Mouse (Mus musculus): ENCODE measurements around the gene Gm44511. TPM values are rescaled to one million over a fixed set of nuclear protein-coding genes. Genes with fewer than 3 reads are reported as not detected.
"Not testable (repeated sequence)": the region's sequence is repeated elsewhere in the genome, so short reads cannot be mapped to it uniquely, and the experiment has no call there.

Gene Gm44511
- total RNA-seq, 4 experiments from 2014 or later: 1.1 TPM; not detected in 3

DNA sequence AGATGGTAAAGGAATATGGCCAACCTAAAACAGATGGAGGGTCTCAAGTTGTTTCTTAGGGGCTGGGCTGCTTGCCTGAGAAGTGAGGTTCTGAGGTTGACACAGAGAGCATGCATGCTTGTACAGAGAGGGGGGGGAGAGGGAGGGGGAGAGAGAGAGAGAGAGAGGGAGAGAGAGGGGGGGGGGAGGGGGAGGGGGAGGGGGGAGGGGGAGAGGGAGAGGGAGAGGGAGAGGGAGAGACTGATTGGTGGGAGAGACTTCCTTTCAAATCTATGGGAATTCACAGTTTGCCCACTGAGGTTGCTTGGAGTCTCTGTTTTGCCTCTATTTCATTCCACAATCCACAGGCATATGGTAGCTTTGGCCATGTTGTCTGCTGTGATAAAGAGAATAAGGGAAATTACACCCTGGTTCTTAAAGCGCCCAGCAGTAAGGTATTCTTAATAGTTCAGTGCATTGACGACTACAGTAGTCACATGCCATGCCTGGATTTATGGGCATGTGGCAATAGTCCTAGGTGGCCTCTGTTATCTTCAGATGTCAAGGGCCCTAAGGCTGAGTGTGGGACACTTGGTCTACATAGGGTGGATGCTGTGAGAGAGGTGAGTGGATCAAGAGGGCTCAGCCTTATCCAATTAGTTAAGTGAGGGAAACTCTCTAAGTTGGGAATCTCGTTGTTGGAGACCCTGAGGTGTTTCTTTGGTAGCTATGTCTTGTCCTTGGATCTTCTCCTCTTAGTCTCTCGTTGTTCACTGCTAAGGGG, 15.4 kb upstream of the Gm44511 start:
- DNase-seq (ENCODE audit: low spot score in 2 of 2): no peak

DNA sequence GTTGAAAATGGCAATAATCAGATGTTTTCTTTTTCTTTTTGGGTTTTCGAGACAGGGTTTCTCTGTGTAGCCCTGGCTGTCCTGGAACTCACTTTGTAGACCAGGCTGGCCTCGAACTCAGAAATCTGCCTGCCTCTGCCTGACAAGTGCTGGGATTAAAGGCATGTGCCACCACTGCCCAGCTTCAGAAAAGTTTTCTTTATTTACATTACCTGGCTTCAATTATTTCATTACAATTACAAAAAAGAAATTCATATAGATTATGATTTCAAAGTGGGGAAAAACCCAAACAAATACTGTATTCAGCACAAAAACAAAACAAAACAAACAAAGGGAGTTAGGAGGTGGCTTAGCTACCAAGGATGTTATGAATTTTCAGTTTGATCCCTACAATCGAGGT, 14.6 kb upstream of the Gm44511 start:
- not testable (repeated sequence) for DNase-seq (ENCODE audit: low spot score in 2 of 2)

DNA sequence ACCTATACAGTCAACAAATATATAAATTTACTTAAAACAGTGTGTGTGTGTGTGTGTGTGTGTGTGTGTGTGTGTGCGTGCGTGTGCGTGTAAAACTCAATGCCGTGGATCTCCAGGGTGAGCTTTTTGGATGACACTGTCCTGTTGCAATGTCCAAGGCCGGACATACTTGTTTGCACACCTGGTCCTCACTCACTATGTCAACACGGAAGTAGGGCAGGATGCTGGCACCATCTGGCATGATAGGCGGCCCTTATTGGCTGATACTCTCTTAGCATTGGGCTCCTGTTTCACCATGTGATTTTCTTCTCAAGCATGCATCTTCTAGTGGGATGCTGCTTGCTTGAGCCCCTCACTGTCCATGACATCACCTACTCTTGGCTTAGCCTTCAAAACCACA, 13.8 kb upstream of the Gm44511 start:
- no peak for DNase-seq (ENCODE audit: low spot score in 2 of 2)

DNA sequence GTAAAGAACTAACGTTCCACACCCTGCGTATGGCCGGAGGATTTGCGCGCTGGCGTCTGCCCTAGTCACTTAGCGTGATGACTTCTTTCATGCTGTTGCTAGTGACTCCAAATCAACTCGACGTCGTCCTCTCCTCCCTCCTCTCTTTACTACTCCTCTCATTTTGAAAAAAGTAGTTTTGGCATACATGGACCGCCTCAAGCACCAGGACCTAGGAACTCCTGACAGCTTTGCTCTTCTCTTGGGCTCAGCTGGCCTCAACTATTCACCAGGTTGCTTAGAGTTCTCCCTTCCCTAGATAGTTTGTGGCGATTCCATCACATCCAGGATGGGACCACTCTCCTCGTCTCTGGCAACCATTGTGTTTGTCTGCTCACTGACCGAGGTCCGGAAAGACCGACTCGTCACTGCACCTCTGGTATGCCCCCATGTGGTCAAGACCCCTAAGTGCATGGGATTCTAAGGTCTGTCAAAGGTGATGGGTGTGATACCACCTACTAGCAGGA, 13.2 kb upstream of the Gm44511 start:
- peak; percentile 72 to 73 for DNase-seq (ENCODE audit: low spot score in 2 of 2)

DNA sequence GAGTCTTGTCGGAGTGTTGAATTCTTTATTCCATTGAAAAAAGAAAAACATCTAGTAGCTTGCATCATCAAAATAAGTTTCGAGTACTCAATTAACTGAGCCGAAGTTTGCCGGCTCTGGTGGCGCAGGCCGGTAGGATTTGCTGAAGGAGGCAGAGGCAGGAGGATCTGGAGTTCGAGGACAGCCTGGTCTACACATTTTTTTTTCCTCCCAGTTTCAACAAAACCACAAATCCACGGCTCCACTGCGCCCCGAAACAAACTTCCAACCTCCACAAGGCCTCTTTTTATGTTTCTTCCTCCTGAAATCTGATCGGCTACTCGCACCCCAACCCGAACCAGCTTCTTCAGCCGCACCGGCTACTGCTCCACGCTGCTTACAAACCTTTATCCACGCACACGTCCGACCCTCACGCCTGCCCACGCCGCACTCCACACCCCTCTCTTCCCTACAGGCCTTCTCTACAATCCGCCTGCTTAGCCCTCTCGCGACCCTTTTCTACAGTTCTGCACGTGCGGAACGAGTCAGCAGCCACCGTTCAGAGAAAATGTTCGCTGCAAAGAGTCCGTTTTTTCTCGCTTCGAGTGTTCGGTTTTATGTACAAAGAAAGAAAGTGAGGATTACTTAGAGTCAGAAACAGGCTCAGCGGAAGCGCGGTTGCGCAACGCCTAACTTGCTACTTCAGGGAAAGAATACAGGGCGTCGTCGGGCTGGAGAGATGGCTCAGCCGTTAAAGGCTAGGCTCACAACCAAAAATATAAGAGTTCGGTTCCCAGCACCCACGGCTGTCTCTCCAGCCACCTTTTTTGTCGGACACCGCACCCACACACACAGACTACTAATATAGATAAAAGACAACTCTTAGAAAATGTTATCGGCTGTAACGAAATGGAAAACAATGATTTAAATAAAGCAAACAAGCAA, 12.5 kb upstream of the Gm44511 start:
- DNase-seq (ENCODE audit: low spot score in 2 of 2): peak; percentile 86 to 95

DNA sequence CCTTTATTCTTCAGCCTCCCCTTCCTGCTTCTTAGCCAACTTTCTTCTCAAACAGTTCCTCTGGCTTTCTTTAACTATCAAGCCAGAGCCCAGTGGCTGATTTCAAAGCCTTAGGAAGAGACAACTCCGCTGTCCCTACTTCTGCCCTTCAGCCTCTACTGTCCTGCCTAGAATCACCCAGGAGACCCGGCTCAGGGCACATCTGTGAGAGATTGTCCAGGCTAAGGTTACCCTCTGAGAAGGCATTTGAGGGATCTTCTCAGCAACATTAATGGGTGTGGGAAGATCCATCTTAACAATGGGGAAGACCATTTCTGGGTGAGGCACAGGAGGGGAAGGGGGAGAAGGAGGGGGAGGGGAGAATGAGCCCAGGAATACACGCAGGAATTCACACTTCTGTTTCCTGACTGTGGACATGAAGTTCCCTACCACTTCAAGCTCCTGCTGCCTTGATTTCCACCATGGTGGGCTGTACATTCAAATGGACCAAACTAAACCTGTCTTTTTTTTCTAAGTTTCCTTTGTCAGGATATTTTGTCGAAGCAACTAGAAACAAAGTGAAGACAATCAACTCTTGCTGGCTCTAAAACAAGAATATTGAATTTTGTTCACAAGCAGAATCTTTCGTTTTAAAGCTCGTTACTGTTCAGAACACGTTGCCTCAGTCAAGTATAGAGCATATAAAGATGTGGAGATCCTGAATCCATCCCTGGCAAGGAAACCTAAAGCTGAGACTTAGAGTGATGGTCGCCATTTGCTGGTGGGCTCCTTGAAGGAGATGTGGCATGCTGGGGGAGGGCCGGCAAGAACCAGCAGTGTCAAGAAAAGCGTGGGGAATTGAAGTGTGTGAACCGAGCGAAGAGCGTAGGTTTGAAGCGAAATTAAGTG, 11.6 kb upstream of the Gm44511 start:
- no peak for DNase-seq (ENCODE audit: low spot score in 2 of 2)

DNA sequence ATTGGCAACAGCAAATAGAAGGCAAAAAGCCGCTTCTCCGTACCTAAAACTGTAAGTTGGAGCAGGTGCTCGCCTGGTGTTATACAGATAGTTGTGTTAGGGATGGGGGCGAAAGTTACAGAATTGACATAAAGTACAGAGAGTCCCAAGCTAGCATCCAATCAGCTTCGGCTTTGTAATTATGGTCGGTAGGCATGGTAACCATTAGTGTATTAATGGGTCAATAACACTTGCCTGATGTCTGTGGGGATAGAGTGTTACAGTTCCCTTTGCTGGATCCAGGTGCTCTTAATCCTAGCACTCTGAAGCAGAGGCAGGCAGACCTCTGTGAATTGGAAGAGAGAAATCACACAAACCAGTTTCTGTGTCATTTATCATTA, 10.8 kb upstream of the Gm44511 start:
- no peak for DNase-seq (ENCODE audit: low spot score in 2 of 2)

DNA sequence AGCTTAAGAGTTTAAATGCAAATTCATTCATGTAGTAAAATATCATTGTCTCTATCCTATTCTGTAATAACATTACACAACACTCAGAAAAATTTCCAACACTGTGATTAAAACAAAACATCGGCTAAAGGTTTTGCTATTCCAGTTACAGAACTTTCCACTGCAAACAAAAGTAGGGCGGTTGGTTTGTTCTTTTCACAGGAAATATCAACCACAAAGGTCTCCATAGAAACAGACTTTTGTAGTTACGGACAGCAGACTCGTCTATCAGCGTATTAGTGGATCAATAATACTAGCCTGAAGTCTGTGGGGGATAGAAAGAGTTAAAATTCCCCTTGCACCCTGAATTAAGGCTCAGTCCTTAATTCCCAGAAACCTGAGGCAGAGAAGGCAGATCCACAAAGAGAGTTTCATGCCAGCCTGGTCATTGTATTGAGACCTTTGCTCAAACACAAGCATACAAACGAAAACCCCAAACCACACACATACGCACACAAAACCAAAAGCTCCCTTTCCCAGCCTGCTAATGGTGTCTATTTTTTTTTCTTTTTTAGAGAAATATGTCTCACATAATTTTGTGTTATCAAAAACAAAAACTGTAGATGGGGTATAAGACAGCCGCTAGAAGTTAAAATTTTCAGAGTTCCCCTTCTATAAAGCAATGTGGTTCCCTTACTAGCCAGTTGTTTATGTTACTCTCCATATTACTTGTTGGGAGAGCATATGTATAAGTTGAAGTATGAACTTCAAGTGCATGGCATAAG, 10.3 kb upstream of the Gm44511 start:
- DNase-seq (ENCODE audit: low spot score in 2 of 2): no peak

DNA sequence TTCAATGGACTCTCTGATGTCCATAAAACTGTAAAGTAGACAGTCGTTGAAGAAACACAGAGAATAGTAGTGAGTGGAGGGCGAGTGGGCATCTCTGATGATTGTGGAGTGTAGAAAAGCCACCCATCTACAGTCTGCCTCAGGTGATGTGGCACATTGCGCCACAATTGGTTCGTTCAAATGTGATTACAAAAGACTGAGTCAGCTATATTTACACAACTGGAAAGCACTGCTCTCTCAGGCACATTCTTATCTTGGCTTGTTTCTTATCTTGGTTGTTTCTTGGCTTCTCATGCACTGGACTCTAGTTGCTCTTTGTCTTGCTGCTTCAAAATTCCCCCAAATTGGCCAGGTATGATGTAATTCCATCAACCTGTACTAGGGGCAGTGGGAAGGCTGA, 9.5 kb upstream of the Gm44511 start:
- no peak for DNase-seq (ENCODE audit: low spot score in 2 of 2)

DNA sequence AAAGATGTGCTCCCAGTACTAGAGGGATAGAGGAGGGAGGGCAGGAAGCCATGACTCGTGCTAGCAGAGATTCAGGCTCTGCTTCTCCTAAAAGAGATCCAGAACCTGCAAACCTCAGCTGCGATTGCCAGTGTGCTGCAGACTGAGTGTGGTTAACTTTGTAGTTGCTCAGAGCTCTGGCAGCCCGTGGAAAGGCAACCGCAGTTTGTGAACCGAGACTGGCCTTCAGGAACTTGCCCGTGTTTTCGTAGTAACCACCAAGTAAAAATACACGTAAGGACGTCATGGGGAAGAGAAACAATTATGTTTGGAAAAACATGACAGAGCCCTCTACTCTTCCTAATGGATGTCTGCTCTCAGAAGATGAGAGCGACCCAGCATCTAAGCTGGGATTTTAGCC, 6.9 kb upstream of the Gm44511 start:
- no peak for DNase-seq (ENCODE audit: low spot score in 2 of 2)

DNA sequence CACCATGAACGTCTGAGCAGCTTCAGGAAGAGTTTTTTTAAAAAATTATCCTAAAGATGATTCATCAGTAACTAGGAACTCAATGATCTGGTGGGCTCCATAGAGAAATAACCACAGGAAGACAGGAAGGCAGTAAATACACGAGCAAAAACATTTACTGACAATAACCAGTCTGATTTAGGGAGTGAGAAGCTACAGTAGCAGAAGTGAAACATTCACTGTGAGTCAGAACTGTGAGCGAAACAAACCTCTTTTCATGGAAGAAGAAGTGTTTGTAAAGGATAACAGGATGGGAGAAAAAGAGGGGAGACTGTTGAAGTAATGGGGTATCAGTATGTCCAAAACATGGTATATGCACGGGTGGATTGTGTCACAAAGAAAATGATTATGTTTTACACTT, 3.7 kb upstream of the Gm44511 start:
- DNase-seq (ENCODE audit: low spot score in 2 of 2): no peak

DNA sequence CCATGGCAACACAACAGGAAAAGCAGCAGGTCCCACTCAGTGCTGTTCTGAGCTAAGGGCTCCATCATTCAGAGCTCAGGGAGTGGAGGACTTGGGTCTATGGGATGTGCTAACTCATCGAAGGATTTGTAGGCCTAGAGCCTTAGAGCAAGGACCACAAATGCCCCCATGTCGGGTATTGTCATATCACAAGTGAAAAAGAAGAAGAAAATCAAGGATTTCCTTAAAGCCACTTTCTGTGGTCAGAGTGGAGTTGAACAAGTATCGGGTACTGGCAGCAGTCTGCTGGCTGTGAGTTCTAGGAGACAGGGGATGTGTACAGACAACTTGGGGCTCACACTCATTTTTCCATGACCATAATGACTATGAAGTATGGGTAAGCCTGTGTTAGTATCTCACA, 666 bp upstream of the Gm44511 start:
- DNase-seq (ENCODE audit: low spot score in 2 of 2): no peak

DNA sequence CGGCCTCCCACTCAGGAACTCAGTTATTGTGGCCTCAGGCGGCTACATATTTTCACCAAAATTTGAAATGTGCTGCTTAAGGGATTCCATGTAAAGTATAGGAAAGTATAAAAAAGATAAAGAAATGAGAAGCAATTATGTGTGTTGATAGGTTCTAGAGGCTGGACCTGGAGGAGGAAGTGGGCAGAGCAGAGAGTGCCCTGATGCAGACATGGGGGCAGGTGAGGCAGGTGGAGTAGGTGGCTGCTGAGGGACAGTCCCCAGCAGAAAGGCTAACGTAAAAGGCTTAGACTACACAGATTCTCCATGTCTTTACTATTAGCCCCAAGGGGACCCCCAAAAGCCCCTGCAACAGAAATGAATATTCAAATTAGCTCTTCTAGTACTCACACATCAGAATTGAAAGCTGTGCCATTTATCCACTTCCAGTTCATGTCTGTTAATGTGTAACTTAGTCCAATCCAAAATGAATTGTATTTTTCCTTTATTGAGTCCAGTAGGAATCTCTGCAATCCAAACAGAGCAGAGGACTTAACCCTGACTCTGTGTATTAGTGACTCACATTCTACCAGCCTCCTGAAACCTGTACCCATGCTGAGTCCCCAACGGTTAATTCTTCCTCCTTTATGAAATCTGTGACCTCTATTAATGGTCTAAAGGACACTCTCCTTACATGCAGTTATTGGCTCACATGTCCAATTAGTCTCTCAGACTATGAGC, 7.9 kb downstream of the Gm44511 start:
- DNase-seq (ENCODE audit: low spot score in 2 of 2): no peak

DNA sequence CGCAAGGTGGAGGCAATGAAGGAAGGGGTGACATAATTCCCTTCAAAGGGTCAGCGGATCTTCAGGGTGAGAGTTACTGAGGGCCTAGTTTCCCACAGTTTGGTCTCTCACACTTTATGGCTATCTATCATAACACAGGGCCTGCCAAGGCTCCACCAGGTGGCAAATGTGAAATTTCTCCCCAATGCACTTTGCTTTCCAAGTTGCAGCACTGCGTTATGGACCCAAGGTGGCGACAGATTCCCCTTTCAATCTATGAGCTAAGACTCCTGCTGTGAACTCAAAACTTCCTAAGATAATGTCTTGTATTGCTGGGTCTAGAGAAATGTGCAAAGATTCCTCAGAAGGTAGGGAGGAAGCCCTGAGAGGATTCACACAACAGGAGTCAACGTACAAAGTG, 17.6 kb downstream of the Gm44511 start:
- DNase-seq (ENCODE audit: low spot score in 2 of 2): no peak

DNA sequence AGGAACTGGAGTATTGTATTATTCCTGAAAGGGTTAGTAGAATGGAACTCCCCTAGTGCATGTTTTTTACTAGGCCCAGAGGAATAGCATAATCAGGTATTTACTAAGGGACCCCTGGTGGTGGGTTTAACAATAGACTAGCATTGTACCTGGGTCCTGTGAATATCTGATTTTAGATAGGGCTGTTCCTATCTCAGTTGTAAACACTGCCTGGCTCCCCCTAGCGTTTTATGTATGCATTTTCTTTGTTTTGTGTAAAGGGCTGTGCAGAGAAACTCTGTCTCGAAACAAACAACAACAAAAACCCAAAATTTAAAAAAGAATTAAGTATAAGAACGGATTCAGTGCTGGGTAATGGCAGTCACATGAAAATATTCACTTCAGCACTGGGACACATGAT, 19.1 kb downstream of the Gm44511 start:
- no peak for DNase-seq (ENCODE audit: low spot score in 2 of 2)

DNA sequence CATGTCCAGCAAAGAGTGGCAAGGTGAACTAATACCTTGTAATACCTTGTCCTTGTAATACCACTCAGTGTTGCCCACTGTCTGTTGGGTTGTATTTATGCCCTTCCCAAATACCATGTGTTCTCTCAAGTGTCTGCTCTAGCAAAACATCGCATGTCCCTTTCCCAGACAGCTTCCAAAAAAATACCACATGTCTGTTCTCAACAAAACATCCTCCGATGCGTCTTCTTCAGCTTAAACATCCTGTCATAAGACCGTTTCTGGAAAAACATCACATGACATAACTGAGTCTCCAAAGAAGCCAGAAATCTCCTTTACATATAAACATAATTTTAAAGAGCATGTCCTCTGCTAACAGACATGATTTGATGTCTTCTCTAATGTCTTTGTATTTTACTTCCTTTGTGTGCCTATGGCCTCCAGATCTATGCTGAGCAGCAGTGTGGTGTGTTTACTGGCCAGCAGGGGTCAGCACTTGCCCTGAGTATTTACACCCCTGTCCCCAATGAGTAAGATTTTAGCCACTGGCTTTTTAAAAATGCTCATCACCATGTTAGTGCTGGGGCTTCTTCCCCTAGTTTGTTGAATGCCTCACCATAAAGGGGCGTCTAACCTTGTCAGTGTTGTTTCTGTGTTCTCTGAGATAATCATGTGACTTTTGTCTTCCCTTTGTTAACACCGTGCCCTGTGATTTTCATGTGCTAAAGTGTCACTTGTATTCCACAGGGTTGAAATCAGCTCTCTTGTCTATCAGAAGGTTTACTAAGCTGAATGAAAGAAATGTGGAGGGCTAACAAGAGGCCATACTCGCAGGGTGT, 21.1 kb downstream of the Gm44511 start:
- DNase-seq (ENCODE audit: low spot score in 2 of 2): peak in 1 of 2 experiments; percentile 45

DNA sequence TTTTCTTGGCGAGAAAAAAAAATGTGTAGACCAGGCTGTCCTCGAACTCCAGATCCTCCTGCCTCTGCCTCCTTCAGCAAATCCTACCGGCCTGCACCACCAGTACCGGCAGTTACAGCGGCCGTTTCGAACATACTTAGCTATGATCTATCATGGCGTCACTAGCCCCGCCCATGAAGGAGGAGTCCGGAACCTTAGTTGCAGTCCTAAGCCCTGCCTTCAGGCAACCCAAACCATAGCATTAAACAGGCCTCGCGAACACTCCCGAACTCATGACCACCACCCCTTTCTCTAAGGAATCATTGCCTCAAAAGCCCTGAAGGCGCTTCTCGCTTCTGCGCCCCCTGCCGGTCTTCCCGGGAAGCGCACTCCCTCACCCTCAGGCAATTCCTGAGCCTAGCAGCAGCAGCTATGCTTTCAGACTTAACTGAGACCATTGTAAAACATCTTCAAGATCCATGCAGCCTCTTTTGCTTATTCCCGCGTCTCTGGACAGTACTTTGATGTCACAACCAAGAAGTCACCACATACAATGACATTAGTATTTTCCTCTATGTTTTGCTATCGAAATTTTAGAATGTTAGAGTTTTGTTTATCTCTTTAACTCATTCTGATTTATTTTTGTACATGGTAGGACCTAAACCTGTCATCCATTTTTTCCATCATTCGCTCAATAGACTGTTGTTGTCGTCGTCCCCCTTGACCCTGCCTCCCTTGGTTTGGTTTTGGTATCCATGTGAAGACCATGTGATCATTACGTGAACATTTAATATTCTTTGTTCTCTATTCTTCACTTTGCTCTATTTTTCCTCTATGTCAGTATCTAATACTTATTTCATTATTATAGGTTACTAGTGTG, 22.9 kb downstream of the Gm44511 start:
- peak; percentile 96 to 97 for DNase-seq (ENCODE audit: low spot score in 2 of 2)

DNA sequence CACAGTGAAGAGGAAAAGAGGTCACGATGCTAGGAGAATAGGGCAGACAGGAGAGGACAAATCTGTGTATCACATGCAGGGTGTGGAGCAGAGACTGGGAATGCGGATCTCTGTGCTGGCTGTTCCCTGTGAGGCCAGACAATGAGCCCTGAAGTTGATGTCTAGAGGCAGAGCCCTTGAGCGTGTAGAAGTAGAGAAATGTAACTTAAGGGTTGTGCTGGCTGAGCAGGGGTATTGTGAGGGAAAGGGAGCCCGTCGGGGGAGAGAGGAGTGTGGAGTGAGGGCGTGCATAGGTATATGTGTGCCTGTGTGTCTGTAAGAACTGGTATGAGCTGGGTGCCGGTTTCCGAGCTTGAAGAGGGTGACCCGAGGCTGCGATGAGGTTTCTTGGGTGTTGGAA, 23.6 kb downstream of the Gm44511 start:
- peak in 1 of 2 experiments; percentile 48 for DNase-seq (ENCODE audit: low spot score in 2 of 2)
